ENCODE assay signal across 13 mouse cellular contexts in the genomic region with DNA sequence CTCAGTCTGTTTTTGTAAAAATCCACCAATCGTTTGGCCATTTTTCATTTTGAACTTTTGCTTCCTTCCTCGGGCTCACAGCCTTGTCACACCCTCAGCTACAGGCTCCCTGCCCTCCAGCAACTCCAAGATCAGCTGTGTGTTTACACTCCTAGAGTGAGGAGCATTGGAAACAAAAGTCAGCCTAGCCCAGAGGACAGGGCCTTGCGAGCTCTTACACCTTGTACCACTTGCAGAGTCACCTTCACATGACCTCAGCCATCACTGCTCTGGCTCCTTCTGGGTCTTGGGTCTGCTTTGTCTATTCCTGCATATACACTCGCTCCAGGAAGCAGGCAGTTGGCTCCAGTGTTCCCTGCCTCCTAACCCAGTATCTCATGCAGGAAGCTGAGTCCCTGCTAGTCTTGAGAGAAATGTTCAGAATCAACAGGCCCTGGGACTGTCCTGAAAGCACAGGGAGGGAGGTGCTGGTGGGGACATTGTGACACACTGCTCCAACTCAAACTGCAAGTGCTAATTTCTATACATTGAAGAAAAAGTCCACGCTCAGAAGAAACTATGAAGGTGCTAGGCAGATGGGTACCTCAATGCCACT.
DNase-seq lines count a peak whose midpoint lies in the region; ATAC-seq and TF ChIP-seq lines count a peak whose summit lies in the region.
"Had no signal": no experiment of that assay in that cellular context is flagged by ENCODE, and none has a peak within 500 bp of the region (broad histone marks: within the 10 kb centered on the region; RNA-seq: fewer than 3 reads in every experiment).

No protein-coding gene starts in this region.

- no peaks in the 10 kb centered on the region for H3K27me3 ChIP-seq in heart, embryonic 13.5 days (replicated peaks)
- H3K27me3 ChIP-seq in kidney, postnatal 0 days (ENCODE audit: insufficient read depth, low read length), result no peaks in the 10 kb centered on the region
- no peaks in the 10 kb centered on the region for H3K27me3 ChIP-seq in liver, embryonic 11.5 days (replicated peaks; ENCODE audit: control insufficient read depth, insufficient read depth, low read length)
- H3K27me3 ChIP-seq in forebrain, embryonic 10.5 days (ENCODE audit: poor library complexity, severe bottlenecking), result no peaks in the 10 kb centered on the region
- H3K27me3 ChIP-seq in forebrain, embryonic 13.5 days, result no peaks in the 10 kb centered on the region
- H3K27me3 ChIP-seq: forebrain, embryonic 15.5 days had no signal

- H3K4me1 ChIP-seq in heart, embryonic 13.5 days, result peaks cover 50% of the 10 kb centered on the region
- H3K4me1 ChIP-seq in kidney, postnatal 0 days (replicated peaks; ENCODE audit: insufficient read depth, low read length), result 0 out of 2 replicates have a peak, but pooled peaks cover 10% of the 10 kb centered on the region
- H3K4me1 ChIP-seq in liver, embryonic 11.5 days (replicated peaks; ENCODE audit: control insufficient read depth, insufficient read depth, low read length), result peaks cover 24% of the 10 kb centered on the region
- peaks cover 15% of the 10 kb centered on the region for H3K4me1 ChIP-seq in forebrain, embryonic 10.5 days
- H3K4me1 ChIP-seq in forebrain, embryonic 13.5 days, result peaks cover 4% of the 10 kb centered on the region; the same call in 1 of the 2 replicates
- H3K4me1 ChIP-seq: forebrain, embryonic 15.5 days had no signal

- no peaks in the 10 kb centered on the region for H3K9me3 ChIP-seq in heart, embryonic 13.5 days
- H3K9me3 ChIP-seq in kidney, postnatal 0 days (replicated peaks; ENCODE audit: low read length), result no peaks in the 10 kb centered on the region
- H3K9me3 ChIP-seq in liver, embryonic 11.5 days (ENCODE audit: control insufficient read depth, low read length), result no peaks in the 10 kb centered on the region
- H3K9me3 ChIP-seq in forebrain, embryonic 10.5 days, result no peaks in the 10 kb centered on the region
- no peaks in the 10 kb centered on the region for H3K9me3 ChIP-seq in forebrain, embryonic 13.5 days (replicated peaks)
- H3K9me3 ChIP-seq: forebrain, embryonic 15.5 days; hindbrain, embryonic 10.5 days had no signal

- peak overlapping the region; percentile 62 for H3K27ac ChIP-seq in heart, embryonic 13.5 days (replicated peaks)
- H3K27ac ChIP-seq in kidney, postnatal 0 days, result peak overlapping the region; percentile 1; the same call in 1 of the 2 replicates
- H3K27ac ChIP-seq in liver, embryonic 11.5 days (ENCODE audit: low read depth, low read length), result no peak overlapping the region
- H3K27ac ChIP-seq in forebrain, embryonic 10.5 days, result no peak overlapping the region
- no peak overlapping the region for H3K27ac ChIP-seq in forebrain, embryonic 13.5 days
- H3K27ac ChIP-seq: forebrain, embryonic 15.5 days; hindbrain, embryonic 10.5 days; liver, embryonic 14.5 days had no signal

- 40% methylated on average over 5 of the region's 5 CpGs for WGBS in heart, embryonic 13.5 days
- WGBS in kidney, postnatal 0 days, result 41% methylated on average over 5 of the region's 5 CpGs
- WGBS in liver, embryonic 11.5 days, result 57% methylated on average over 5 of the region's 5 CpGs
- WGBS in forebrain, embryonic 10.5 days, result 75% methylated on average over 5 of the region's 5 CpGs
- WGBS in forebrain, embryonic 13.5 days, result 81% methylated on average over 5 of the region's 5 CpGs

- H3K9ac ChIP-seq in heart, embryonic 13.5 days, result no peak overlapping the region
- H3K9ac ChIP-seq in kidney, postnatal 0 days (ENCODE audit: low read depth, low read length), result no peak overlapping the region
- no peak overlapping the region for H3K9ac ChIP-seq in liver, embryonic 11.5 days (ENCODE audit: low read depth, low read length)
- H3K9ac ChIP-seq in forebrain, embryonic 13.5 days, result no peak overlapping the region
- H3K9ac ChIP-seq: forebrain, embryonic 15.5 days; liver, embryonic 14.5 days had no signal

- H3K4me3 ChIP-seq in heart, embryonic 13.5 days, result no peak overlapping the region
- H3K4me3 ChIP-seq in kidney, postnatal 0 days (replicated peaks; ENCODE audit: low read depth, low read length), result no peak overlapping the region
- H3K4me3 ChIP-seq in liver, embryonic 11.5 days (ENCODE audit: low read depth, low read length), result no peak overlapping the region
- no peak overlapping the region for H3K4me3 ChIP-seq in forebrain, embryonic 10.5 days
- no peak overlapping the region for H3K4me3 ChIP-seq in forebrain, embryonic 13.5 days
- H3K4me3 ChIP-seq: forebrain, embryonic 15.5 days; hindbrain, embryonic 10.5 days had no signal

- ATAC-seq in heart, embryonic 13.5 days (ENCODE audit: extremely low read depth, insufficient number of reproducible peaks, low FRiP score, low TSS enrichment), result no peak
- no peak for ATAC-seq in kidney, postnatal 0 days (replicated peaks; ENCODE audit: low FRiP score, low read depth)
- no peak for ATAC-seq in liver, embryonic 11.5 days (replicated peaks; ENCODE audit: low FRiP score)
- no peak for ATAC-seq in forebrain, embryonic 13.5 days
- ATAC-seq: forebrain, embryonic 15.5 days; inflammation-experienced regulatory T-cells, adult 6 months had no signal

- DNase-seq in heart, postnatal 4 days, result no peak
- no peak for DNase-seq in kidney, postnatal 0 days (ENCODE audit: low spot score)
- no peak for DNase-seq in kidney, postnatal 36 days
- peak; percentile 72 for DNase-seq in ES-CJ7 (ENCODE audit: low read depth, low spot score)
- peak; percentile 30 for DNase-seq in liver, embryonic 11.5 days (ENCODE audit: low spot score)
- DNase-seq in forebrain, embryonic 10.5 days (ENCODE audit: extremely low spot score, low spot score), result no peak
- DNase-seq: cerebellum, adult 11-12 months had no signal

- TF ChIP-seq CTCF in kidney, postnatal 0 days (IDR thresholded peaks at IDR 0.05; ENCODE audit: low read depth), result no peak

- H3K36me3 ChIP-seq in heart, embryonic 13.5 days, result no peaks in the 10 kb centered on the region
- H3K36me3 ChIP-seq in kidney, postnatal 0 days (ENCODE audit: insufficient read depth, low read length), result no peaks in the 10 kb centered on the region
- H3K36me3 ChIP-seq in liver, embryonic 11.5 days (ENCODE audit: control insufficient read depth, insufficient read depth, low read length), result no peaks in the 10 kb centered on the region
- peaks cover 8% of the 10 kb centered on the region for H3K36me3 ChIP-seq in forebrain, embryonic 10.5 days (replicated peaks)
- no peaks in the 10 kb centered on the region for H3K36me3 ChIP-seq in forebrain, embryonic 13.5 days (ENCODE audit: poor library complexity, severe bottlenecking)
- H3K36me3 ChIP-seq: forebrain, embryonic 15.5 days; hindbrain, embryonic 10.5 days had no signal

- H3K4me2 ChIP-seq in heart, embryonic 13.5 days, result no peak overlapping the region
- H3K4me2 ChIP-seq in kidney, postnatal 0 days (ENCODE audit: low read length), result no peak overlapping the region
- no peak overlapping the region for H3K4me2 ChIP-seq in liver, embryonic 11.5 days
- no peak overlapping the region for H3K4me2 ChIP-seq in forebrain, embryonic 13.5 days
- H3K4me2 ChIP-seq: forebrain, embryonic 15.5 days had no signal

Comparison
In these comparisons a context has a peak if more than half of its experiments do, and no peak if none do; other contexts are left out.
1. H3K27ac ChIP-seq: peak in heart, embryonic 13.5 days (single experiment) and kidney, postnatal 0 days (single experiment); none in liver, embryonic 11.5 days (single experiment), forebrain, embryonic 10.5 days (single experiment) and forebrain, embryonic 13.5 days (single experiment).
2. DNase-seq: peak in ES-CJ7 (single experiment) and liver, embryonic 11.5 days (single experiment); none in heart, postnatal 4 days (single experiment), kidney, postnatal 0 days (single experiment), kidney, postnatal 36 days (0 of 2) and forebrain, embryonic 10.5 days (single experiment).